Mouse (Mus musculus) forebrain, embryonic 11.5 days (tissue): ENCODE data around the gene Cyp2s1. TPM values are rescaled to one million over a fixed set of nuclear protein-coding genes. Genes with fewer than 3 reads are reported as not detected.
"Not testable (repeated sequence)": the region's sequence is repeated elsewhere in the genome, so short reads cannot be mapped to it uniquely, and the experiment has no call there.

Experiments used
- ATAC-seq: fragments of 200-750 bp; cut with Nextera tagmentation; replicated peaks from 2 replicates; pipeline ENCODE4 v1.8.0; 2017; ENCODE audit warnings: moderate TSS enrichment; ENCODE audit not compliant: low FRiP score
- DNase-seq: peaks from one replicate; pipeline ENCODE4 v3.0.0-alpha.2; 2017; ENCODE audit warnings: low spot score
- H3K27ac ChIP-seq: fragments of 300-500 bp; sonication (generic); 2 replicates; pipeline ENCODE4 v1.5.1; 2014; ENCODE audit warnings: low read depth, low read length
- H3K27me3 ChIP-seq: fragments of 300-500 bp; sonication (generic); 2 replicates; pipeline ENCODE4 v1.6.1; 2014; ENCODE audit warnings: mild to moderate bottlenecking, low read length, mixed read lengths; ENCODE audit not compliant: control insufficient read depth, insufficient read depth
- H3K36me3 ChIP-seq: fragments of 300-500 bp; sonication (generic); 2 replicates; pipeline ENCODE4 v1.6.1; 2014; ENCODE audit warnings: mild to moderate bottlenecking, low read length, moderate library complexity, mixed read lengths; ENCODE audit not compliant: control insufficient read depth, insufficient read depth
- H3K4me1 ChIP-seq: fragments of 300-500 bp; sonication (generic); replicated peaks from 2 replicates; pipeline ENCODE4 v1.6.1; 2014; ENCODE audit warnings: low read length, mixed read lengths; ENCODE audit not compliant: control insufficient read depth, insufficient read depth
- H3K4me2 ChIP-seq: fragments of 300-500 bp; sonication (generic); 2 replicates; pipeline ENCODE4 v1.6.1; 2014; ENCODE audit warnings: low read depth, mild to moderate bottlenecking, low read length, moderate library complexity, mixed read lengths; ENCODE audit not compliant: severe bottlenecking
- H3K4me3 ChIP-seq: fragments of 300-500 bp; sonication (generic); 2 replicates; pipeline ENCODE4 v1.5.1; 2014; ENCODE audit warnings: low read depth, low read length
- H3K9ac ChIP-seq: fragments of 300-500 bp; sonication (generic); 2 replicates; pipeline ENCODE4 v1.6.1; 2014; ENCODE audit warnings: low read length
- H3K9me3 ChIP-seq: fragments of 300-500 bp; sonication (generic); 2 replicates; pipeline ENCODE4 v1.6.1; 2016; ENCODE audit warnings: low read length, mixed read lengths; ENCODE audit not compliant: control insufficient read depth
- WGBS: fragments of 180-500 bp; shearing (Covaris S2); extraction: QIAGEN DNeasy Blood & Tissue Kit; methylation state at CpG from one replicate; pipeline ENCODE4 v1.1.7; 2014; 5-methylcytosine and 5-hydroxymethylcytosine counted together
- polyA plus RNA-seq: library from polyadenylated mRNA; unstranded; fragments of >200 nt; fragmentation: Nextera tagmentation; extraction: Ambion mirVana; gene quantifications from 2 replicates; pipeline ENCODE4 v1.2.1, GENCODE M21; 2014

The Cyp2s1 gene
- polyA plus RNA-seq, 1 experiment from 2014 or later = 0.32 TPM

- H3K36me3 ChIP-seq = no peaks in the 10 kb centered on the region
- DNase-seq (no peak), ATAC-seq (no peak)
- no peak overlapping the region for H3K9ac ChIP-seq
- H3K9me3 ChIP-seq = peaks cover 2% of the 10 kb centered on the region; the same call in 1 of the 2 replicates
- 80% methylated on average over 13 of the region's 13 CpGs for WGBS
- H3K4me1 ChIP-seq = peaks cover 2% of the 10 kb centered on the region; the same call in 1 of the 2 replicates
- no peaks in the 10 kb centered on the region for H3K27me3 ChIP-seq
- no peak overlapping the region for H3K4me3 ChIP-seq
- H3K4me2 ChIP-seq = no peak overlapping the region
- H3K27ac ChIP-seq = no peak overlapping the region
Observed at GRCm38 (mm10) chr7:25803460-25803859, 13.3 kb downstream of the Cyp2s1 start.

- peaks cover 3% of the 10 kb centered on the region; the same call in 1 of the 2 replicates for H3K9me3 ChIP-seq
- DNase-seq = peak; percentile 61
- peaks cover 2% of the 10 kb centered on the region; the same call in 1 of the 2 replicates for H3K4me1 ChIP-seq
- no peak overlapping the region for H3K27ac ChIP-seq
- H3K27me3 ChIP-seq = no peaks in the 10 kb centered on the region
- ATAC-seq = no peak
- peak overlapping the region; percentile 23; the same call in 1 of the 2 replicates for H3K9ac ChIP-seq
- H3K4me3 ChIP-seq = no peak overlapping the region
- peak overlapping the region; percentile 33; the same call in 1 of the 2 replicates for H3K4me2 ChIP-seq
- WGBS = 36% methylated on average over 24 of the region's 24 CpGs
- no peaks in the 10 kb centered on the region for H3K36me3 ChIP-seq
Observed at GRCm38 (mm10) chr7:25802241-25803125, 14.2 kb downstream of the Cyp2s1 start.

- WGBS = 91% methylated on average over 6 of the region's 6 CpGs
- Histone ChIP-seq H3K4me3 (no peak overlapping the region), H3K27ac (no peak overlapping the region), H3K27me3 (no peaks in the 10 kb centered on the region), H3K4me1 (peaks cover 2% of the 10 kb centered on the region; the same call in 1 of the 2 replicates), H3K9me3 (peaks cover 3% of the 10 kb centered on the region; the same call in 1 of the 2 replicates), H3K36me3 (no peaks in the 10 kb centered on the region), H3K4me2 (no peak overlapping the region), H3K9ac (no peak overlapping the region)
- no peak for DNase-seq
- ATAC-seq = no peak
Observed at GRCm38 (mm10) chr7:25801031-25801430, 15.7 kb downstream of the Cyp2s1 start.

- H3K4me1 ChIP-seq = no peaks in the 10 kb centered on the region; the same call in 1 of the 2 replicates
- H3K27ac ChIP-seq = no peak overlapping the region
- H3K27me3 ChIP-seq = no peaks in the 10 kb centered on the region
- H3K36me3 ChIP-seq = no peaks in the 10 kb centered on the region
- no peak for ATAC-seq
- no peak overlapping the region for H3K9ac ChIP-seq
- 90% methylated on average over 1 of the region's 1 CpGs for WGBS
- H3K4me2 ChIP-seq = no peak overlapping the region
- H3K4me3 ChIP-seq = no peak overlapping the region
- H3K9me3 ChIP-seq = peaks cover 3% of the 10 kb centered on the region; the same call in 1 of the 2 replicates
- no peak for DNase-seq
Observed at GRCm38 (mm10) chr7:25799369-25799768, 17.3 kb downstream of the Cyp2s1 start.

GRCm38 (mm10) chr7:25798540-25798939, 18.2 kb downstream of the Cyp2s1 start:
- DNase-seq (no peak), ATAC-seq (no peak)
- no peak overlapping the region for H3K4me3 ChIP-seq
- H3K36me3 ChIP-seq = no peaks in the 10 kb centered on the region
- no peak overlapping the region for H3K27ac ChIP-seq
- H3K9ac ChIP-seq = no peak overlapping the region
- WGBS = 82% methylated on average over 2 of the region's 2 CpGs
- H3K4me2 ChIP-seq = no peak overlapping the region
- peaks cover 3% of the 10 kb centered on the region; the same call in 1 of the 2 replicates for H3K9me3 ChIP-seq
- H3K4me1 ChIP-seq = no peaks in the 10 kb centered on the region; the same call in 1 of the 2 replicates
- no peaks in the 10 kb centered on the region for H3K27me3 ChIP-seq

- Histone ChIP-seq H3K9ac (no peak overlapping the region), H3K27me3 (no peaks in the 10 kb centered on the region), H3K27ac (no peak overlapping the region), H3K4me3 (no peak overlapping the region), H3K36me3 (no peaks in the 10 kb centered on the region), H3K4me2 (no peak overlapping the region), H3K9me3 (peaks cover 3% of the 10 kb centered on the region; the same call in 1 of the 2 replicates), H3K4me1 (no peaks in the 10 kb centered on the region)
- WGBS = 86% methylated on average over 8 of the region's 8 CpGs
- ATAC-seq = no peak
- DNase-seq = no peak
Observed at GRCm38 (mm10) chr7:25794775-25795174, 21.9 kb downstream of the Cyp2s1 start.

- Histone ChIP-seq H3K4me3 (no peak overlapping the region), H3K4me1 (peaks cover 2% of the 10 kb centered on the region; the same call in 1 of the 2 replicates), H3K36me3 (no peaks in the 10 kb centered on the region), H3K9me3 (peaks cover 3% of the 10 kb centered on the region; the same call in 1 of the 2 replicates), H3K27ac (no peak overlapping the region), H3K9ac (no peak overlapping the region), H3K4me2 (no peak overlapping the region), H3K27me3 (no peaks in the 10 kb centered on the region)
- WGBS = 48% methylated on average over 3 of the region's 3 CpGs
- ATAC-seq (no peak), DNase-seq (no peak)
Observed at GRCm38 (mm10) chr7:25793679-25794078, 23.0 kb downstream of the Cyp2s1 start.

GRCm38 (mm10) chr7:25792966-25793365, 23.7 kb downstream of the Cyp2s1 start:
- H3K9ac ChIP-seq, H3K4me2 ChIP-seq, DNase-seq, H3K9me3 ChIP-seq, H3K27ac ChIP-seq, H3K4me3 ChIP-seq, ATAC-seq, H3K4me1 ChIP-seq, H3K27me3 ChIP-seq, H3K36me3 ChIP-seq: not testable (repeated sequence)
- WGBS = 76% methylated on average over 9 of the region's 9 CpGs
